Mouse (Mus musculus) limb, embryonic 12.5 days (tissue): Measurements from ENCODE around the gene Gm20532. TPM values are rescaled to one million over a fixed set of nuclear protein-coding genes. Genes with fewer than 3 reads are reported as not detected.

ENCODE experiments used
- ATAC-seq: fragments of 200-750 bp; cut with Nextera tagmentation; 2 replicates; pipeline ENCODE4 v1.8.0; 2017; ENCODE audit warnings: low read depth, moderate TSS enrichment; ENCODE audit not compliant: insufficient number of reproducible peaks, insufficient read depth, low FRiP score, low TSS enrichment
- H3K27ac ChIP-seq: fragments of 300-500 bp; sonication (generic); 2 replicates; pipeline ENCODE4 v1.5.1; 2016; ENCODE audit warnings: mild to moderate bottlenecking, moderate library complexity
- H3K27me3 ChIP-seq: fragments of 300-500 bp; sonication (generic); 2 replicates; pipeline ENCODE4 v1.6.1; 2016; ENCODE audit warnings: mild to moderate bottlenecking, moderate library complexity
- H3K36me3 ChIP-seq: fragments of 300-500 bp; sonication (generic); 2 replicates; pipeline ENCODE4 v1.6.1; 2016; ENCODE audit warnings: mild to moderate bottlenecking, moderate library complexity
- H3K4me1 ChIP-seq: fragments of 300-500 bp; sonication (generic); replicated peaks from 2 replicates; pipeline ENCODE4 v1.6.1; 2016
- H3K4me2 ChIP-seq: fragments of 300-500 bp; sonication (generic); 2 replicates; pipeline ENCODE4 v1.6.1; 2016; ENCODE audit warnings: mild to moderate bottlenecking, moderate library complexity
- H3K4me3 ChIP-seq: fragments of 300-500 bp; sonication (generic); replicated peaks from 2 replicates; pipeline ENCODE4 v1.5.1; 2016; ENCODE audit warnings: mild to moderate bottlenecking
- H3K9ac ChIP-seq: fragments of 300-500 bp; sonication (generic); replicated peaks from 2 replicates; pipeline ENCODE4 v1.6.1; 2016; ENCODE audit warnings: mild to moderate bottlenecking, moderate library complexity
- H3K9me3 ChIP-seq: fragments of 300-500 bp; sonication (generic); 2 replicates; pipeline ENCODE4 v1.6.1; 2016; ENCODE audit warnings: mild to moderate bottlenecking, moderate library complexity
- WGBS: fragments of 180-500 bp; shearing (Covaris S2); methylation state at CpG from one replicate; pipeline ENCODE4 v1.1.7; 2016; 5-methylcytosine and 5-hydroxymethylcytosine counted together
- polyA plus RNA-seq: library from polyadenylated mRNA; unstranded; fragments of >200 nt; fragmentation: Nextera tagmentation; extraction: Ambion mirVana; gene quantifications from 2 replicates; pipeline ENCODE4 v1.2.1, GENCODE M21; 2016

Gm20532 gene
- polyA plus RNA-seq, 1 experiment from 2014 or later, result 0.31 TPM

DNA sequence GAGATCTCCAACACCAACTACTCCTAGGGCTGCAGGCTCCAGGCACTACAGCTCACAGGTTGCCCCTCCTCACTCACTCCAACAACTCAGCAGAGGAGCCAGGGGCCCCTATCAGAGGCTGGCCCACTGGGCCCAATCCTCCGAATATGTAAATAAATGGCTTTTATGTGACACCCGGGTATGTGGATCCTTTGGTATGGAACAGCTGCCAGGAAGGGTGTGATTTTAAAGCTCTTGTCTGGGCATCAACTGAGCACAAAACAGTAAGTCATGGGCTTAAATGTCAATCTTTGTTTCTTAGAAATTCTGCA, 49.8 kb downstream of the Gm20532 start:
- Histone ChIP-seq H3K4me2 (no peak overlapping the region), H3K36me3 (peaks cover 70% of the 10 kb centered on the region), H3K27me3 (no peaks in the 10 kb centered on the region), H3K27ac (no peak overlapping the region), H3K4me1 (peaks cover 36% of the 10 kb centered on the region), H3K4me3 (no peak overlapping the region), H3K9me3 (no peaks in the 10 kb centered on the region), H3K9ac (no peak overlapping the region)
- WGBS, result 54% methylated on average over 2 of the region's 2 CpGs
- ATAC-seq, result no peak

DNA sequence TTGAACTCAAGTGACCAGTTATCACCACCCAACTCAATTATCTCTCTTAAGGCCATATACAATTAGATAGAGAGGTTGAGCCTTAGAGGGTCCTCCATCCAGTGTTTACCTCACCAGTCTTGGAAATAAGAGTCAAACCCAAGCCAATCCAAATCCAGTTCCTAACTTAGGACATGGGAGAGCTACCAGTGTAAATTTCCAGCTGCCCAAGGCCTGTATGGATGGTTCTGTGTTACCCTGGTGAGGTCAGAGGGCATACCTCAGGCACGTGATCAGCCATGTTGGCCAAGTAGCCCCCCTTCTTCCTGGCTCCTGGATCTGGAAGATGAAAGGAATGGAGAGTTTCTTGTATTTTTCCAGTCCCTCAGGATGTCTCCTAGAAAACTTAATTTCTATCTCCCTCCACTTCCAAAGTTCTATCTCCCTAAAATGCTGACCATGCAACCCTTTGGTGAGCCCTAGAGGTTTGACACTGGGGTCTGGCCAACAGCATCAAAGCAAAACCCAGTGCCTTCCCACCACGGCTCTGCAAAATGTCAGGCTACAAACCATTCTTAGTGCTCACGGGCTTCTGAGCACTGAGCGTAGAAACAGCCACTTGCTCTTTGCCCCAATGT, 51.0 kb downstream of the Gm20532 start:
- H3K27me3 ChIP-seq, result no peaks in the 10 kb centered on the region
- no peak overlapping the region for H3K9ac ChIP-seq
- 81% methylated on average over 4 of the region's 4 CpGs for WGBS
- H3K36me3 ChIP-seq, result peaks cover 63% of the 10 kb centered on the region
- no peak overlapping the region for H3K4me3 ChIP-seq
- H3K4me2 ChIP-seq, result peak overlapping the region; percentile 85; the same call in 1 of the 2 replicates
- ATAC-seq, result no peak
- peaks cover 32% of the 10 kb centered on the region for H3K4me1 ChIP-seq
- no peaks in the 10 kb centered on the region for H3K9me3 ChIP-seq
- H3K27ac ChIP-seq, result no peak overlapping the region

DNA sequence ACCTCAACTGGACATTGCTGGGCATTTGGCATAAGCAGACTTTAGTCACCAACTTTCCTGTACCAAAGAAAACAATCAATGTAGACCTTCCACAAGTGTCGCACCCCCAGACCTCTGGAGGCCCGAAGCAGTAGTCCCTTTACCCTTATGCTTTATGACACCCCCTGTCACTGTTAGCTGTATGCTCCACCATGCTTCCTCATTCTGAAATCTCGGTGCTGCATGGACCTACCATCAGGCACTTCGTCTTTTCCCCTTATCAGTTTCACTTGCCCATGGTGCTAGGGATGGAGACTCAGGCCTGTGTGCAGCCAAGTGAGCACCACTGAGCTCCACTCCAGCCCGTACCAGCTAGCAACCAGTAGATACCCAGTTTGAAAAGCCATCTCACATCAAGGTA, 51.6 kb downstream of the Gm20532 start:
- H3K9ac ChIP-seq, result no peak overlapping the region
- 88% methylated on average over 5 of the region's 5 CpGs for WGBS

DNA sequence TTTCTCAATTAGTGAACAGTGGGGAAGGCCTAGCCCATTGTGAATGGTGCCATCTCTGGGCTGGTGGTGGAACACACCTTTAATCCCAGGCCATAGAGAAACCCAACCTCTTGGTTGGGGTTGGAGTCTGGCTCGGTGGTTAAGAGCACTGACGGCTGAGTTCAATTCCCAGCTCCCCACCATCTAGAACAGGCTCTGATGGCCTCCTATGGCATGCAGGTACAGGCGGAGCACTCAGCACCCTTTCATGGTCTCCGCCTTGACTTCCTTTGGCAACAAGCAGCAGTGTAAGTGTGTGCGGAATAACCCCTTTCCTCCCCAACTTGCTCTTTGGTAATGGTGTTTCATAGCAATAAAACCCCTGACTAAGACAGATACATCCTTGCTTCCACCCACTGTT, 52.1 kb downstream of the Gm20532 start:
- peaks cover 55% of the 10 kb centered on the region for H3K36me3 ChIP-seq
- 75% methylated on average over 5 of the region's 5 CpGs for WGBS
- no peaks in the 10 kb centered on the region for H3K27me3 ChIP-seq
- H3K9ac ChIP-seq, result peak overlapping the region; percentile 94
- H3K4me1 ChIP-seq, result peaks cover 25% of the 10 kb centered on the region
- H3K4me2 ChIP-seq, result peak overlapping the region; percentile 85
- no peak for ATAC-seq
- H3K4me3 ChIP-seq, result peak overlapping the region; percentile 95
- H3K27ac ChIP-seq, result no peak overlapping the region; the same call in 1 of the 2 replicates
- H3K9me3 ChIP-seq, result no peaks in the 10 kb centered on the region

More for the DNA sequence above, 51.6 kb downstream of the Gm20532 start:
- Histone ChIP-seq H3K36me3 (peaks cover 58% of the 10 kb centered on the region), H3K27ac (no peak overlapping the region), H3K4me2 (peak overlapping the region; percentile 85), H3K27me3 (no peaks in the 10 kb centered on the region), H3K4me3 (peak overlapping the region; percentile 95), H3K9me3 (no peaks in the 10 kb centered on the region), H3K4me1 (peaks cover 26% of the 10 kb centered on the region)
- no peak for ATAC-seq

DNA sequence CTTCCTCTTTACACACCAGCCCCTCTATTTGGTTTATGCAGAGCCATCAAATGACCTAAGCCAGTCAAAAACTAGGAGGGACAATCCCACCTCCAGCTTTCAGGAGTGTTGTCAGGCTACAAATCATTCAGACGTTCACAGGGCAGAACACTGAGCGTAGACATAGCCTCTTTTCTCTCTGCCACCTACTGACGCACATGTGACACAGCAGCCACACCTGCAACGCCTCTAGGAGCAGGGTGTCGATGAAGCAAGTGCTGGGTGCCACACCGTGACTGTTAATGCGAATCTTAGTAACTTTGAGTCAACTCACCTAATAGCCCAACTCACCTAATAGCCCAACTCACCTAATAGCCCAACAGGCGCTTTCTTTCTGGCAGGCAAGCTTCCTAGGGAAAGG, 52.6 kb downstream of the Gm20532 start:
- no peak overlapping the region for H3K27ac ChIP-seq
- peaks cover 50% of the 10 kb centered on the region for H3K36me3 ChIP-seq
- peaks cover 25% of the 10 kb centered on the region for H3K4me1 ChIP-seq
- H3K27me3 ChIP-seq, result no peaks in the 10 kb centered on the region
- H3K9me3 ChIP-seq, result no peaks in the 10 kb centered on the region
- H3K4me3 ChIP-seq, result peak overlapping the region; percentile 95
- peak overlapping the region; percentile 94 for H3K9ac ChIP-seq
- 8% methylated on average over 8 of the region's 8 CpGs for WGBS
- H3K4me2 ChIP-seq, result peak overlapping the region; percentile 85
- no peak for ATAC-seq

DNA sequence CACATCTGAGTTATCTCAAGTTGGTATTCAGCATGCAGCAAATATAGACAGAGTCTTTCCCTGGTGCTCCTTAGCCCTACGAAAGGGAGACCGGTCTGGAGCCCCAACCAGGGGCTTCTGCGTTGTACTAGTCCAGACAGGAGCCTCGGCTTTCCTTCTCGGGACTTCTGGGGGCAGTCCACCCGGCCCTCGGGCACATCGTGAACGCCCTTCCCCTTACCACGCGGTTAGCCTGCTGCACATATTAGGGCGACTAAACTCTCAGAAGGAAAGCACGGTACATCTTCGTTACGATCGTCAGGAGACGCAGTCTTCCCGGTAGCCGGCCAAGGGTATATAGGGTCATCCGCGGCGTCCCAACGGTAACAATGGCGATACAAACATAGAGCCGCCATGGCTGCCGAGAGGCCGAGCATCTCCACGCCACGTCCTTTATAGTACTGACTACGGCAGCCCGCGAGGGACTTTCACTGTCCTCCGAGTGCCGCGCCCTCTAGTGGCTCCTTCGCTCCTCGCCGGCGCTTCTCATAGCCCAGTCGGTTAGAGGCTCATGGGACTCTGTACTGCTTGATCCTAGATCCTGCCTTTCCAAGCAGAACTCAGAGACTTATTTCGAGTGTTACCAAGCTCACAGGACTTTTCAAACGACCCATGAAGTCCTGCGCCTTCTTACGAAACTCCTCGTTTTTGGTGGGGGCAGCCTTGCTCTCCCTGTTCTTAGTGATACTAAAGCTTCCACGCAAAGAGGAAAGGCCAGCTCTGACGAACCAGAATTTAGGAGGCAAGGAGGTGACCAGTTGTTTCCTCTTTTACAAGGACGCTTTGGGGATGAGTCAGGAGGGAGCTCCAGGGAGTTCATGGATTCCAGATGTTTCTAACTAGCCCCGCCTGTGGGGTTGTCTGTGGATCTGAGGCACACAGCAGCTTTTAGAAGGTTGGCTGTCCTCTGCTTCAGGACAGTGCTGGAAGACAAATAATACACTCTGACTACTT, 53.7 kb downstream of the Gm20532 start:
- peak overlapping the region; percentile 84 for H3K27ac ChIP-seq
- peaks cover 39% of the 10 kb centered on the region for H3K36me3 ChIP-seq
- peaks cover 22% of the 10 kb centered on the region for H3K4me1 ChIP-seq
- WGBS, result 3% methylated on average over 49 of the region's 49 CpGs
- peak overlapping the region; percentile 94 for H3K9ac ChIP-seq
- H3K9me3 ChIP-seq, result no peaks in the 10 kb centered on the region
- peak overlapping the region; percentile 95 for H3K4me3 ChIP-seq
- H3K4me2 ChIP-seq, result peak overlapping the region; percentile 85
- ATAC-seq, result peak; percentile 70
- no peaks in the 10 kb centered on the region for H3K27me3 ChIP-seq

DNA sequence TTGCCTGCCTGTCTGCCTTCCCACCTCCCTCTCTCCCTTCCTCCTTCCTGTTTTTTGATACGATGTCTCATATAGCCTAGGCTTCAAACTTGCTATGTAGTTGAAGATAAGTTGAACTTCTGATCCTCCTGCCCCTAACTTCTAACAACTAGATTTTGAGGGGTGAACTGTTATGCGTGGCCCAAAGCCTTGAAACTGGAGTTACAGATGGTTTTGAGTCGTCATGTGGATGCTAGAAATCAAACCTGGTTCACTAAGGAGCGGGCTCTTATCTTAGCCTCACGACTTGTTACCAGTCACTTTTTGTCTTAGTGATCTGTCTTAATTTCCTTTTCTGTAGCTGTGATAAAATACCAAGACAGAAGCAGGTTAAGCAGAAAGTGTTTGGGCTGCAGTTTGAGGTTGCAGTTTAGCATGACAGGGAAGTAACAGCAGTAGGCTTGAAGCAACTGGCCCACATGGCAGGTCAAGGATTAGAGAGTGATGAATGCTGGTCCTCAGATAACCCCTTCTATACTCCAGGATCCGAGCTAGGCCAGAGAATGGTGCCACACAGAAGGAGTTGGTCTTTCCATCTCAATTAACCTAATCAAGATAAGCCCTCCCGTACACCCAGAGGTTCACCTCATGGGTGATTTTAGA, 54.7 kb downstream of the Gm20532 start:
- H3K36me3 ChIP-seq, result peaks cover 29% of the 10 kb centered on the region
- ATAC-seq, result no peak
- 0 out of 2 replicates have a peak overlapping the region, but pooled peaks have one; percentile 37 for H3K9ac ChIP-seq
- WGBS, result 66% methylated on average over 7 of the region's 7 CpGs
- H3K4me2 ChIP-seq, result 0 out of 2 replicates have a peak overlapping the region, but pooled peaks have one; percentile 23
- no peaks in the 10 kb centered on the region for H3K27me3 ChIP-seq
- H3K9me3 ChIP-seq, result no peaks in the 10 kb centered on the region
- H3K4me3 ChIP-seq, result no peak overlapping the region
- no peak overlapping the region for H3K27ac ChIP-seq
- H3K4me1 ChIP-seq, result peaks cover 22% of the 10 kb centered on the region

DNA sequence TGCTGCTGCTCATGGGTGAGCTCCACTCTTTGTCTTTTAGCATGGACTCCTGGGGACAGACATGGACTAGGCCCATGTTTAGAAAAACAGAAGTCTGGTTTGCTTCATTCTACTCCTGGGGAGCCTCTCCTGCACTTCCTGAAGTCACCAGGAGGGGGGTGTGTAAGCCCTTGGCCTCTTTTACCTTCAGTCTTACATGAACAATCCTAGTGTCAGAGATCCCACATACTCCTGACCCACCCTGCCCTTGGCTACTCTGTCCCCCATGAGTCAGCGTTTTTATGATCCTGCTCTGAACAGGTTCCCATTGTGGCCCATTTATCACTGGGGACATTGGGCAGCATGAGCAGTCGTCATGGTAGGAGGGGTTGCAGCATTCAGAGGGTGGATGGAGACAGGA, 57.5 kb downstream of the Gm20532 start:
- Histone ChIP-seq H3K4me2 (no peak overlapping the region), H3K27me3 (no peaks in the 10 kb centered on the region), H3K36me3 (peaks cover 1% of the 10 kb centered on the region; the same call in 1 of the 2 replicates), H3K4me1 (peaks cover 8% of the 10 kb centered on the region), H3K9me3 (no peaks in the 10 kb centered on the region), H3K9ac (no peak overlapping the region), H3K27ac (no peak overlapping the region), H3K4me3 (no peak overlapping the region)
- 61% methylated on average over 2 of the region's 2 CpGs for WGBS
- ATAC-seq, result no peak

DNA sequence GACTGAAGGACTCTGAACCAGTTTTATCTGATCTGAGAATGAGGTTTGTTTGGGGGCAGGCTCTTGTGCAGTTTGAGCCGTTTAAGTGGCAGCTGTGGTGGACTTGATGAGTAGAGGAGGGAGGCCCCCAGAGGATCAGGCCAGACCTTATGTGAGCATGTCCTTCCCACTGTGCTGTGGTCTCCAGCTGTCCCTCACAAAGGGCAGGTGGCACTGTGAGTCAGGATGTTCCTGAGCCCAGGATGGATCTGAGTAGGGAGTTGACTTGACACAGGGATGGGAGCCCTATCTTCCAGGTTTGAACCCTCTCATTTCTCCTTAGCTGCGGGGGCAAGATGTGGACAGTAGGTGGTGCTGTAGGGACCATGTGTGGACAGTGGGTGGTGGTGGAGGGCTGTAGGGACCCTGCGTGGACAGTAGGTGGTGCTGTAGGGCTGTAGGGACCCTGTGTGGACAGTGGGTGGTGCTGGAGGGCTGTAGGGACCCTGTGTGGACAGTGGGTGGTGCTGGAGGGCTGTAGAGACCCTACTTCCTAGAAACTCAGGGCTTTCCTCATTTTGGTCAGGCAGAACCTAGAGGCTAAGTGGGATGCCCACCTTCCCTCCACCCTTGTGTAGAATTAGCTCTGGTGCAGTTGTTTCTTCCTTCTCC, 60.3 kb downstream of the Gm20532 start:
- ATAC-seq, result peak; percentile 93
- Histone ChIP-seq H3K27me3 (no peaks in the 10 kb centered on the region), H3K4me1 (no peaks in the 10 kb centered on the region), H3K4me2 (no peak overlapping the region), H3K9me3 (no peaks in the 10 kb centered on the region), H3K27ac (no peak overlapping the region), H3K9ac (no peak overlapping the region), H3K4me3 (no peak overlapping the region), H3K36me3 (no peaks in the 10 kb centered on the region)
- 26% methylated on average over 3 of the region's 3 CpGs for WGBS

DNA sequence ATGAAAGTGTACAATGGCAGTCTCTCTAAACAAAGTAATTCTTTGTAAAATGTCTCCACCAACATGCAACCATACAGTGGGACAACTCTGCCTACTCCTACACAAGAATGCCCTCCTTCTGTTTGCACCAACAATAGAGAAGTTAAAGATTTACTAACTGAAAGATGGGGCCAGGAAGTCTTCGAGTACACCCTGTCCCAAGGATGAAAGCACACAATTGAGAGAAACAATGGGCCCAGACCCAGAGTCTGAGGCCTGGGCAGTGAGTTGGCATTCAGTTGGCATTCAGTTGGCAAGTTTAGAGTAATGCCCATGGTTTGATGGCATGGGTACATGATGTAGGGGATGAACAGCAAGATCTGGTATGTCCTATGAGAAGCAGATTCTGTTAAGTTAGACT, 68.2 kb downstream of the Gm20532 start:
- H3K27me3 ChIP-seq, result no peaks in the 10 kb centered on the region
- H3K36me3 ChIP-seq, result no peaks in the 10 kb centered on the region
- no peak overlapping the region for H3K4me3 ChIP-seq
- no peak for ATAC-seq
- H3K4me1 ChIP-seq, result no peaks in the 10 kb centered on the region
- H3K9me3 ChIP-seq, result no peaks in the 10 kb centered on the region
- 76% methylated on average over 1 of the region's 1 CpGs for WGBS
- H3K9ac ChIP-seq, result no peak overlapping the region
- no peak overlapping the region for H3K27ac ChIP-seq
- no peak overlapping the region for H3K4me2 ChIP-seq

DNA sequence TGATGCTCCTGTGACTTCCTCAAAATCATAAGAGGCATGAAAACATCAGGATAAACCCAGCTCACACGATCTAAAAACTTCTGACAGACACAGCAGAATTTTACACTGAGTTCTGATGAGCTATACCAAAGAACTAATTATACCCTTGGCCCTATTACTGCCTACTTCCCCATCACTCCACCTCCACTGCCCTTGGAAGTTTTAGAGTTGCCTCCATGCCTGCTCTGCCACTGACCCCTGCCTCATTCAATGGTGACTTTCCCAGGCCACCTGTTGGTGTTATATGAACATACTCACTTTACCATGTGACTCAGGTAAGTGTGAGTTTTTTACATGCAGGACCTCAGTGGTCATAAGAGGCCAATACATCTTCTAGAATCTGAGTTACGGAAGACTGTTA, 71.0 kb downstream of the Gm20532 start:
- H3K9me3 ChIP-seq, result no peaks in the 10 kb centered on the region
- H3K27ac ChIP-seq, result no peak overlapping the region
- ATAC-seq, result no peak
- H3K9ac ChIP-seq, result no peak overlapping the region
- peaks cover 2% of the 10 kb centered on the region for H3K4me1 ChIP-seq
- H3K4me3 ChIP-seq, result no peak overlapping the region
- peaks cover 7% of the 10 kb centered on the region; the same call in 1 of the 2 replicates for H3K27me3 ChIP-seq
- H3K4me2 ChIP-seq, result no peak overlapping the region
- H3K36me3 ChIP-seq, result no peaks in the 10 kb centered on the region
- 82% methylated on average over 2 of the region's 2 CpGs for WGBS
